Mouse (Mus musculus) brain, embryonic 14.5 days (tissue): ENCODE measurements around the gene Etv1.

Experiments
- CTCF ChIP-seq: fragments of 200-500 bp; IDR thresholded peaks from 2 replicates; pipeline ENCODE4 v1.5.1; 2012; ENCODE audit warnings: inconsistent platforms, mild to moderate bottlenecking, moderate library complexity, borderline replicate concordance; ENCODE audit not compliant: insufficient read depth, insufficient read length; ENCODE audit errors: extremely low read depth
- POLR2A ChIP-seq: fragments of 200-500 bp; IDR thresholded peaks from 2 replicates; pipeline ENCODE4 v1.6.1; 2012; ENCODE audit warnings: mild to moderate bottlenecking, inconsistent platforms, borderline replicate concordance; ENCODE audit not compliant: poor library complexity, insufficient read depth, insufficient read length, severe bottlenecking; ENCODE audit errors: extremely low read depth

- TF ChIP-seq CTCF (no peak), POLR2A (no peak)
Measured at GRCm38 (mm10) chr12:38874470-38874995, 95.4 kb downstream of the Etv1 start.
